Mouse (Mus musculus) embryonic facial prominence, embryonic 12.5 days (tissue): ENCODE data around the gene Lamc3. TPM values are rescaled to one million over a fixed set of nuclear protein-coding genes. Genes with fewer than 3 reads are reported as not detected.

Experiments used
- ATAC-seq: fragments of 200-750 bp; cut with Nextera tagmentation; 2 replicates; pipeline ENCODE4 v1.8.0; 2017; ENCODE audit not compliant: insufficient number of reproducible peaks, insufficient read depth, low FRiP score, low TSS enrichment
- H3K27ac ChIP-seq: fragments of 300-500 bp; sonication (generic); 2 replicates; pipeline ENCODE4 v1.5.1; 2016; ENCODE audit warnings: mild to moderate bottlenecking
- H3K27me3 ChIP-seq: fragments of 300-500 bp; sonication (generic); 2 replicates; pipeline ENCODE4 v1.6.1; 2016; ENCODE audit warnings: mild to moderate bottlenecking, moderate library complexity
- H3K36me3 ChIP-seq: fragments of 300-500 bp; sonication (generic); 2 replicates; pipeline ENCODE4 v1.6.1; 2016; ENCODE audit warnings: mild to moderate bottlenecking
- H3K4me1 ChIP-seq: fragments of 300-500 bp; sonication (generic); 2 replicates; pipeline ENCODE4 v1.6.1; 2016
- H3K4me2 ChIP-seq: fragments of 300-500 bp; sonication (generic); replicated peaks from 2 replicates; pipeline ENCODE4 v1.6.1; 2016; ENCODE audit warnings: mild to moderate bottlenecking, moderate library complexity
- H3K4me3 ChIP-seq: fragments of 300-500 bp; sonication (generic); 2 replicates; pipeline ENCODE4 v1.5.1; 2016; ENCODE audit warnings: mild to moderate bottlenecking
- H3K9ac ChIP-seq: fragments of 300-500 bp; sonication (generic); 2 replicates; pipeline ENCODE4 v1.6.1; 2016; ENCODE audit warnings: mild to moderate bottlenecking, moderate library complexity
- H3K9me3 ChIP-seq: fragments of 300-500 bp; sonication (generic); 2 replicates; pipeline ENCODE4 v1.6.1; 2016; ENCODE audit warnings: mild to moderate bottlenecking, moderate library complexity
- WGBS: fragments of 180-500 bp; shearing (Covaris S2); methylation state at CpG from one replicate; pipeline ENCODE4 v1.1.7; 2016; 5-methylcytosine and 5-hydroxymethylcytosine counted together
- polyA plus RNA-seq: library from polyadenylated mRNA; unstranded; fragments of >200 nt; fragmentation: Nextera tagmentation; extraction: Ambion mirVana; gene quantifications from 2 replicates; pipeline ENCODE4 v1.2.1, GENCODE M21; 2016

Lamc3 gene
- 1.8 and 2.5 TPM in 2 replicates for polyA plus RNA-seq

- H3K4me3 ChIP-seq, result peak within 1 kb of the TSS; percentile 10; the same call in 1 of the 2 replicates
- 8% methylated on average over 26 of the region's 26 CpGs for WGBS
- no peaks in the 10 kb centered on the region for H3K9me3 ChIP-seq
- H3K36me3 ChIP-seq, result no peaks in the 10 kb centered on the region
- ATAC-seq, result peak; percentile 55; the same call in 1 of the 2 replicates
- H3K27me3 ChIP-seq, result peaks cover 63% of the 10 kb centered on the region
- H3K4me2 ChIP-seq, result peak within 1 kb of the TSS; percentile 35
- H3K9ac ChIP-seq, result peak within 1 kb of the TSS; percentile 15; the same call in 1 of the 2 replicates
- H3K4me1 ChIP-seq, result peaks cover 9% of the 10 kb centered on the region
- no peak within 1 kb of the TSS for H3K27ac ChIP-seq
Observed at GRCm38 (mm10) chr2:31887030-31887429, at the start of gene Lamc3. Lamc3 (plus strand) TSS chr2:31887291.

GRCm38 (mm10) chr2:31838868-31839267 lies 48.2 kb upstream of the Lamc3 start:
- Histone ChIP-seq H3K4me2 (no peak overlapping the region), H3K9me3 (no peaks in the 10 kb centered on the region), H3K36me3 (no peaks in the 10 kb centered on the region), H3K4me1 (no peaks in the 10 kb centered on the region), H3K27ac (no peak overlapping the region), H3K9ac (no peak overlapping the region), H3K27me3 (peaks cover 33% of the 10 kb centered on the region), H3K4me3 (no peak overlapping the region)
- 50% methylated on average over 1 of the region's 1 CpGs for WGBS
- no peak for ATAC-seq

GRCm38 (mm10) chr2:31844729-31845136 lies 42.4 kb upstream of the Lamc3 start:
- Histone ChIP-seq H3K36me3 (no peaks in the 10 kb centered on the region), H3K4me1 (peaks cover 28% of the 10 kb centered on the region), H3K9me3 (no peaks in the 10 kb centered on the region), H3K4me3 (no peak overlapping the region), H3K27me3 (peaks cover 63% of the 10 kb centered on the region), H3K9ac (no peak overlapping the region), H3K4me2 (peak overlapping the region; percentile 86; the same call in 1 of the 2 replicates), H3K27ac (no peak overlapping the region)
- 6% methylated on average over 10 of the region's 10 CpGs for WGBS
- no peak for ATAC-seq

- no peak for ATAC-seq
- H3K27ac ChIP-seq, result no peak overlapping the region
- H3K9me3 ChIP-seq, result no peaks in the 10 kb centered on the region
Observed at GRCm38 (mm10) chr2:31845512-31845895, 41.6 kb upstream of the Lamc3 start.

GRCm38 (mm10) chr2:31845896-31846691 lies 41.0 kb upstream of the Lamc3 start, which contains the start of gene Fibcd1:
Fibcd1 (minus strand) TSS chr2:31846005.
- peaks cover 59% of the 10 kb centered on the region for H3K27me3 ChIP-seq
- no peaks in the 10 kb centered on the region for H3K36me3 ChIP-seq
- H3K4me1 ChIP-seq, result peaks cover 28% of the 10 kb centered on the region
- no peaks in the 10 kb centered on the region for H3K9me3 ChIP-seq
- no peak within 1 kb of the TSS for H3K27ac ChIP-seq
- H3K4me2 ChIP-seq, result peak within 1 kb of the TSS; percentile 86
- ATAC-seq, result no peak
- peak within 1 kb of the TSS; percentile 59 for H3K9ac ChIP-seq
- under 1% methylated on average over 64 of the region's 88 CpGs for WGBS
- H3K4me3 ChIP-seq, result peak within 1 kb of the TSS; percentile 57

More at GRCm38 (mm10) chr2:31845512-31845895, 41.6 kb upstream of the Lamc3 start:
- peak overlapping the region; percentile 57 for H3K4me3 ChIP-seq
- H3K27me3 ChIP-seq, result peaks cover 63% of the 10 kb centered on the region
- no peaks in the 10 kb centered on the region for H3K36me3 ChIP-seq
- H3K4me2 ChIP-seq, result peak overlapping the region; percentile 86
- H3K4me1 ChIP-seq, result peaks cover 28% of the 10 kb centered on the region
- H3K9ac ChIP-seq, result peak overlapping the region; percentile 59
- 3% methylated on average over 26 of the region's 26 CpGs for WGBS

- Histone ChIP-seq H3K9me3 (no peaks in the 10 kb centered on the region), H3K4me1 (peaks cover 28% of the 10 kb centered on the region), H3K27ac (no peak overlapping the region), H3K9ac (0 out of 2 replicates have a peak overlapping the region, but pooled peaks have one; percentile 59), H3K4me3 (peak overlapping the region; percentile 57), H3K4me2 (peak overlapping the region; percentile 86), H3K36me3 (no peaks in the 10 kb centered on the region), H3K27me3 (peaks cover 53% of the 10 kb centered on the region)
- 2% methylated on average over 35 of the region's 35 CpGs for WGBS
- ATAC-seq, result no peak
Observed at GRCm38 (mm10) chr2:31846692-31847660, 40.1 kb upstream of the Lamc3 start.

GRCm38 (mm10) chr2:31847908-31848307 lies 39.2 kb upstream of the Lamc3 start:
- no peaks in the 10 kb centered on the region for H3K36me3 ChIP-seq
- H3K27me3 ChIP-seq, result peaks cover 48% of the 10 kb centered on the region
- peak; percentile 29; the same call in 1 of the 2 replicates for ATAC-seq
- H3K27ac ChIP-seq, result no peak overlapping the region
- WGBS, result 25% methylated on average over 6 of the region's 6 CpGs
- no peaks in the 10 kb centered on the region for H3K9me3 ChIP-seq
- no peak overlapping the region for H3K9ac ChIP-seq
- no peak overlapping the region for H3K4me2 ChIP-seq
- no peak overlapping the region for H3K4me3 ChIP-seq
- H3K4me1 ChIP-seq, result peaks cover 28% of the 10 kb centered on the region

GRCm38 (mm10) chr2:31850141-31850540 lies 37.0 kb upstream of the Lamc3 start:
- no peak for ATAC-seq
- Histone ChIP-seq H3K4me1 (peaks cover 26% of the 10 kb centered on the region), H3K36me3 (no peaks in the 10 kb centered on the region), H3K4me3 (no peak overlapping the region), H3K4me2 (no peak overlapping the region), H3K9ac (no peak overlapping the region), H3K9me3 (no peaks in the 10 kb centered on the region), H3K27ac (no peak overlapping the region), H3K27me3 (peaks cover 26% of the 10 kb centered on the region)
- whole genome bisulfite sequencing, result 25% methylated on average over 12 of the region's 12 CpGs

- no peak overlapping the region for H3K4me3 ChIP-seq
- peaks cover 19% of the 10 kb centered on the region for H3K27me3 ChIP-seq
- no peaks in the 10 kb centered on the region for H3K36me3 ChIP-seq
- WGBS, result 68% methylated on average over 8 of the region's 8 CpGs
- ATAC-seq, result no peak
- no peak overlapping the region for H3K27ac ChIP-seq
- H3K4me2 ChIP-seq, result no peak overlapping the region
- peaks cover 34% of the 10 kb centered on the region for H3K4me1 ChIP-seq
- no peaks in the 10 kb centered on the region for H3K9me3 ChIP-seq
- no peak overlapping the region for H3K9ac ChIP-seq
Observed at GRCm38 (mm10) chr2:31855991-31856390, 31.1 kb upstream of the Lamc3 start.

GRCm38 (mm10) chr2:31857180-31857579 lies 29.9 kb upstream of the Lamc3 start:
- no peak for ATAC-seq
- Histone ChIP-seq H3K4me1 (peaks cover 34% of the 10 kb centered on the region), H3K36me3 (no peaks in the 10 kb centered on the region), H3K4me3 (no peak overlapping the region), H3K9ac (no peak overlapping the region), H3K27ac (no peak overlapping the region), H3K27me3 (peaks cover 19% of the 10 kb centered on the region), H3K4me2 (no peak overlapping the region), H3K9me3 (no peaks in the 10 kb centered on the region)
- 77% methylated on average over 6 of the region's 6 CpGs for WGBS

- no peak for ATAC-seq
- H3K4me1 ChIP-seq, result peaks cover 34% of the 10 kb centered on the region
- H3K27ac ChIP-seq, result no peak overlapping the region
- H3K27me3 ChIP-seq, result peaks cover 19% of the 10 kb centered on the region
- peak overlapping the region; percentile 15; the same call in 1 of the 2 replicates for H3K4me2 ChIP-seq
- 18% methylated on average over 12 of the region's 12 CpGs for WGBS
- no peaks in the 10 kb centered on the region for H3K9me3 ChIP-seq
- no peak overlapping the region for H3K9ac ChIP-seq
- no peak overlapping the region for H3K4me3 ChIP-seq
- H3K36me3 ChIP-seq, result no peaks in the 10 kb centered on the region
Observed at GRCm38 (mm10) chr2:31858500-31858899, 28.6 kb upstream of the Lamc3 start.
